Mouse (Mus musculus) myocyte (in vitro differentiated cells): Measurements from ENCODE around the gene Tox2. TPM values are rescaled to one million over a fixed set of nuclear protein-coding genes. Genes with fewer than 3 reads are reported as not detected.
A peak's percentile ranks its signal among the peaks of the same experiment; 100 is the strongest.

Experiments
- H3K27me3 ChIP-seq: one replicate; pipeline ENCODE4 v1.6.1; 2011; ENCODE audit not compliant: control insufficient read depth, insufficient read depth, insufficient read length
- H3K36me3 ChIP-seq: one replicate; pipeline ENCODE4 v1.6.1; 2011; ENCODE audit not compliant: control insufficient read depth, insufficient read depth
- H3K4me2 ChIP-seq: one replicate; pipeline ENCODE4 v1.6.1; 2011; ENCODE audit warnings: low read depth, control low read depth
- H3K4me3 ChIP-seq: one replicate; pipeline ENCODE4 v1.5.1; 2011; ENCODE audit warnings: mild to moderate bottlenecking, control low read depth, moderate library complexity
- H3K79me2 ChIP-seq: one replicate; pipeline ENCODE4 v1.6.1; 2011; ENCODE audit not compliant: control insufficient read depth, insufficient read depth
- H3ac ChIP-seq: one replicate; pipeline ENCODE4 v1.6.1; 2011; ENCODE audit not compliant: control insufficient read depth, insufficient read length
- CEBPB ChIP-seq: IDR thresholded peaks from 2 replicates; pipeline ENCODE4 v1.6.1; 2011; ENCODE audit warnings: mild to moderate bottlenecking, moderate library complexity; ENCODE audit not compliant: poor library complexity, insufficient read depth, severe bottlenecking
- E2F4 ChIP-seq: IDR thresholded peaks from one replicate; pipeline ENCODE4 v1.6.1; 2011; ENCODE audit warnings: mild to moderate bottlenecking, control low read depth, moderate library complexity; ENCODE audit not compliant: insufficient read depth
- MAX ChIP-seq: IDR thresholded peaks from one replicate; pipeline ENCODE4 v1.6.1; 2011; ENCODE audit warnings: low read depth, mild to moderate bottlenecking, control low read depth
- MYOD1 ChIP-seq, 3 experiments: IDR thresholded peaks; one replicate each; pipeline ENCODE4 v1.6.1; 2011; ENCODE audit warnings: control low read depth in 2 of 3, low read depth in 2 of 3, mild to moderate bottlenecking in 2 of 3, moderate library complexity in 1 of 3; ENCODE audit not compliant: insufficient read length in 2 of 3, control insufficient read depth in 1 of 3
- MYOG ChIP-seq, 3 experiments: IDR thresholded peaks; one replicate each; pipeline ENCODE4 v1.6.1; 2011; ENCODE audit warnings: control low read depth in 2 of 3, low read depth in 2 of 3, mild to moderate bottlenecking in 2 of 3; ENCODE audit not compliant: insufficient read length in 2 of 3, control insufficient read depth in 1 of 3, insufficient read depth in 1 of 3
- POLR2A ChIP-seq: IDR thresholded peaks from one replicate; pipeline ENCODE4 v1.6.1; 2011; ENCODE audit warnings: low read depth, mild to moderate bottlenecking, control low read depth, moderate library complexity; ENCODE audit not compliant: insufficient read length
- POLR2AphosphoS2 ChIP-seq: IDR thresholded peaks from one replicate; pipeline ENCODE4 v1.6.1; 2011; ENCODE audit warnings: low read depth, control low read depth; ENCODE audit not compliant: insufficient read length
- REST ChIP-seq: IDR thresholded peaks from one replicate; pipeline ENCODE4 v1.6.1; 2011; ENCODE audit warnings: mild to moderate bottlenecking, control low read depth, moderate library complexity; ENCODE audit not compliant: insufficient read depth, insufficient read length
- SRF ChIP-seq: IDR thresholded peaks from one replicate; pipeline ENCODE4 v1.6.1; 2011; ENCODE audit warnings: low read depth; ENCODE audit not compliant: control insufficient read depth, insufficient read length
- TCF12 ChIP-seq: IDR thresholded peaks from one replicate; pipeline ENCODE4 v1.6.1; 2011; ENCODE audit warnings: mild to moderate bottlenecking, control low read depth; ENCODE audit not compliant: poor library complexity, insufficient read depth, severe bottlenecking
- TCF3 ChIP-seq: IDR thresholded peaks from one replicate; pipeline ENCODE4 v1.6.1; 2011; ENCODE audit warnings: low read depth, control low read depth; ENCODE audit not compliant: insufficient read length
- USF1 ChIP-seq: IDR thresholded peaks from one replicate; pipeline ENCODE4 v1.6.1; 2011; ENCODE audit warnings: low read depth, mild to moderate bottlenecking, control low read depth, moderate library complexity
- polyA plus RNA-seq: library from polyadenylated mRNA; unstranded; fragments of >200 nt; fragmentation: generic; extraction: Trizol; gene quantifications from one replicate; pipeline ENCODE4 v1.2.1, GENCODE M21; 2012; ENCODE audit warnings: missing spikeins

The Tox2 gene
- polyA plus RNA-seq, 1 experiment: 0.05 TPM

- Histone ChIP-seq H3K4me3 (no peak overlapping the region), H3ac (no peak overlapping the region), H3K36me3 (peaks cover 19% of the 10 kb centered on the region), H3K4me2 (peak overlapping the region; percentile 52), H3K79me2 (peaks cover 45% of the 10 kb centered on the region), H3K27me3 (no peaks in the 10 kb centered on the region)
- TF ChIP-seq MYOG (IDR thresholded peaks at IDR 0.05; ENCODE audit: control insufficient read depth in 1 of 3, insufficient read depth in 1 of 3, insufficient read length in 2 of 3, low read depth in 2 of 3) (peak in 2 of 3 experiments; percentile 14 to 75), MYOD1 (IDR thresholded peaks at IDR 0.05; ENCODE audit: control insufficient read depth in 1 of 3, insufficient read length in 2 of 3, low read depth in 2 of 3) (peak in 2 of 3 experiments; percentile 7 to 55), MAX (no peak), SRF (no peak), TCF3 (peak; percentile 28), POLR2AphosphoS2 (peak; percentile 41)
Measured at GRCm38 (mm10) chr2:163364785-163365541, 162.0 kb downstream of the Tox2 start.

GRCm38 (mm10) chr2:163370175-163370574, 167.2 kb downstream of the Tox2 start:
- Histone ChIP-seq H3K79me2 (peaks cover 52% of the 10 kb centered on the region), H3K4me2 (no peak overlapping the region), H3K27me3 (no peaks in the 10 kb centered on the region), H3K36me3 (peaks cover 41% of the 10 kb centered on the region), H3K4me3 (no peak overlapping the region), H3ac (no peak overlapping the region)
- TF ChIP-seq E2F4 (no peak), TCF3 (no peak), MAX (no peak), POLR2A (peak; percentile 3), TCF12 (no peak), MYOD1 (IDR thresholded peaks at IDR 0.05; ENCODE audit: control insufficient read depth in 1 of 3, insufficient read length in 2 of 3, low read depth in 2 of 3) (no peak), SRF (no peak), REST (no peak), CEBPB (no peak), USF1 (no peak), MYOG (IDR thresholded peaks at IDR 0.05; ENCODE audit: control insufficient read depth in 1 of 3, insufficient read depth in 1 of 3, insufficient read length in 2 of 3, low read depth in 2 of 3) (no peak), POLR2AphosphoS2 (peak; percentile 3)

GRCm38 (mm10) chr2:163372627-163373026, 169.7 kb downstream of the Tox2 start:
- Histone ChIP-seq H3K36me3 (peaks cover 40% of the 10 kb centered on the region), H3ac (no peak overlapping the region), H3K4me2 (no peak overlapping the region), H3K79me2 (peaks cover 45% of the 10 kb centered on the region), H3K27me3 (no peaks in the 10 kb centered on the region), H3K4me3 (no peak overlapping the region)
- no peak for TF ChIP-seq CEBPB
- peak; percentile 57 for TF ChIP-seq POLR2A
- no peak for TF ChIP-seq MAX
- peak; percentile 70 for TF ChIP-seq POLR2AphosphoS2

Other genes starting within 250 kb of the Tox2 start
- gene Sgk2, start 215.8 kb upstream of the Tox2 start, polyA plus RNA-seq: not detected
- 21.1 TPM for gene Ift52, start 185.8 kb upstream of the Tox2 start, polyA plus RNA-seq
- gene Mybl2, start 148.4 kb upstream of the Tox2 start, polyA plus RNA-seq: 5.6 TPM
- gene Gtsf1l, start 115.3 kb upstream of the Tox2 start, polyA plus RNA-seq: not detected
- gene Jph2, start 194.9 kb downstream of the Tox2 start, polyA plus RNA-seq: 217 TPM
- gene Oser1, start 221.6 kb downstream of the Tox2 start, polyA plus RNA-seq: 30.3 TPM
- gene Gdap1l1, start 235.4 kb downstream of the Tox2 start, polyA plus RNA-seq: 0.43 TPM